Mouse (Mus musculus) brain, embryonic 18.5 days (tissue): ENCODE data around the gene Omt2b.
"Not testable (repeated sequence)": the region's sequence is repeated elsewhere in the genome, so short reads cannot be mapped to it uniquely, and the experiment has no call there.

ENCODE experiments used
- DNase-seq: peaks from one replicate; pipeline ENCODE4 v3.0.0-alpha.2; 2012; ENCODE audit warnings: low read depth, low spot score

The Omt2b gene

GRCm38 (mm10) chr9:78327289-78327688, at the start of gene Omt2b:
TSS of gene Omt2b (plus strand) at chr9:78327589.
- DNase-seq = not testable (repeated sequence)

GRCm38 (mm10) chr9:78282002-78282711, 45.2 kb upstream of the Omt2b start:
- not testable (repeated sequence) for DNase-seq

- DNase-seq = not testable (repeated sequence)
Observed at GRCm38 (mm10) chr9:78289063-78289462, 38.3 kb upstream of the Omt2b start.

- DNase-seq = not testable (repeated sequence)
Observed at GRCm38 (mm10) chr9:78289723-78290122, 37.7 kb upstream of the Omt2b start, which contains the start of gene Gm10639. TSS of gene Gm10639 (plus strand) at chr9:78289923.

- not testable (repeated sequence) for DNase-seq
Observed at GRCm38 (mm10) chr9:78292462-78292861, 34.9 kb upstream of the Omt2b start.

GRCm38 (mm10) chr9:78293683-78294082, 33.7 kb upstream of the Omt2b start:
- not testable (repeated sequence) for DNase-seq

- not testable (repeated sequence) for DNase-seq
Observed at GRCm38 (mm10) chr9:78294781-78295180, 32.6 kb upstream of the Omt2b start.

GRCm38 (mm10) chr9:78296089-78296488, 31.3 kb upstream of the Omt2b start:
- not testable (repeated sequence) for DNase-seq

- no peak for DNase-seq
Observed at GRCm38 (mm10) chr9:78298232-78298631, 29.2 kb upstream of the Omt2b start.

- DNase-seq = not testable (repeated sequence)
Observed at GRCm38 (mm10) chr9:78299143-78299542, 28.2 kb upstream of the Omt2b start.

- not testable (repeated sequence) for DNase-seq
Observed at GRCm38 (mm10) chr9:78308122-78308521, 19.3 kb upstream of the Omt2b start.

- no peak for DNase-seq
Observed at GRCm38 (mm10) chr9:78314696-78315095, 12.7 kb upstream of the Omt2b start, which contains the start of gene Omt2a. TSS of gene Omt2a (minus strand) at chr9:78314796.

- DNase-seq = no peak
Observed at GRCm38 (mm10) chr9:78319499-78319898, 7.9 kb upstream of the Omt2b start.

- DNase-seq = not testable (repeated sequence)
Observed at GRCm38 (mm10) chr9:78337050-78337449, 9.7 kb downstream of the Omt2b start.

GRCm38 (mm10) chr9:78340324-78340723, 12.9 kb downstream of the Omt2b start:
- not testable (repeated sequence) for DNase-seq

GRCm38 (mm10) chr9:78342494-78342893, 15.1 kb downstream of the Omt2b start:
- not testable (repeated sequence) for DNase-seq

GRCm38 (mm10) chr9:78343055-78343454, 15.7 kb downstream of the Omt2b start:
- DNase-seq = not testable (repeated sequence)

- not testable (repeated sequence) for DNase-seq
Observed at GRCm38 (mm10) chr9:78345235-78345634, 17.8 kb downstream of the Omt2b start.

- DNase-seq = no peak
Observed at GRCm38 (mm10) chr9:78347004-78347403, 19.6 kb downstream of the Omt2b start.

- DNase-seq = not testable (repeated sequence)
Observed at GRCm38 (mm10) chr9:78348206-78349004, 21.0 kb downstream of the Omt2b start.

- not testable (repeated sequence) for DNase-seq
Observed at GRCm38 (mm10) chr9:78349141-78349540, 21.8 kb downstream of the Omt2b start.

GRCm38 (mm10) chr9:78350007-78350406, 22.6 kb downstream of the Omt2b start:
- not testable (repeated sequence) for DNase-seq
